Mouse (Mus musculus) G1E (cell line): ENCODE measurements around the gene Arpin.

Experiments
- CTCF ChIP-seq: IDR thresholded peaks from 2 replicates; pipeline ENCODE4 v1.5.1; 2012; ENCODE audit warnings: low read depth, low read length, inconsistent platforms, mixed read lengths
- GATA1 ChIP-seq: IDR thresholded peaks from 2 replicates; pipeline ENCODE4 v1.6.1; 2012; ENCODE audit warnings: borderline replicate concordance, low read length, inconsistent platforms, mixed read lengths
- GATA2 ChIP-seq: IDR thresholded peaks from 2 replicates; pipeline ENCODE4 v1.6.1; 2012; ENCODE audit warnings: low read depth, low read length, inconsistent platforms, borderline replicate concordance
- POLR2AphosphoS5 ChIP-seq: IDR thresholded peaks from 2 replicates; pipeline ENCODE4 v1.6.1; 2012; ENCODE audit warnings: low read depth, low read length, inconsistent platforms; ENCODE audit not compliant: insufficient replicate concordance
- TAL1 ChIP-seq: conservative IDR thresholded peaks from 2 replicates; pipeline ENCODE4 v1.6.1; 2012; ENCODE audit warnings: low read depth, low read length, inconsistent platforms, mixed read lengths

DNA sequence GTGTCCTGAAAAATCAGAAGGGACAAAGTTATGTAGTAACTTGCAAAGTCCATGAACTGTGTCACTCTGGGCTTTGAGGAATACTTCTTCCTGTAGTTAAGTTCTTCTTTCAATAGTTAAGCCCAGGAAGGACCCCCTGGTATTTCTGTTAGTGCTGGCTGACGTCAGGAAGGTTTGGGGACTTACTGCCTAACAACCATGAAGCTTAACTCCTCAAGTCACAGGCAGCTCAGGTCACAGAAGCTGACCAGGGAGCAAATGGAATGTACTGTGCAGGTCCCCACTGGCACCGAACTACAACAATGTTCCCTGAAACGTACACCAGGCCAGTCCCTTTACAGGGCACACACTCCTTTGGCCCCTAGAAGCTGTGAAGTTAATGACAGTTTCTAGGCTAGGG, 39.9 kb downstream of the Arpin start:
- TF ChIP-seq TAL1 (no peak), CTCF (no peak), POLR2AphosphoS5 (no peak), GATA1 (no peak), GATA2 (no peak)
